Mouse (Mus musculus) right cerebral cortex, adult 18-20 months (tissue): ENCODE data around the gene Nfix.

ENCODE experiments used
- DNase-seq: peaks from one replicate; pipeline ENCODE4 v3.0.0; 2022; ENCODE audit warnings: mixed read lengths

Gene Nfix

DNA sequence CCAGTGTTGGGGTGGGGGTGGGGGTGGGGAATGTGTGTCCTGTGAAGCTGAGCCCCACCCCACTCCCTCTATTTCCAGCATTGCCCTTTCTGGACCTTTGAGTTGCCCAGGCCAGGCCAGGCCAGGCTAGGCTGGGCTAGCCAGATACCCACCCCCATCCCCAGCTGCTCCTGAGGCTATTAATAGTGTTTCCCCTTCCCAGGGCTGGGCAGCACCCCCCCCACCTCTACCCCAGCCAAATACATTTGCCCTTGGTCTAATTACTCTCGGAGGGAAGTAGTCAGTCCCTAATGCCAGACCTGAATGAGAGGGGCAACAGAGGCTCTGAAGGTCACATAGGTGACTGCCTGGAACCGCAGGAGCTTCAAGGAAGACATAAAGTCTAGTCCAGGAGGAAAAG lies 64.5 kb downstream of the Nfix start:
- no peak for DNase-seq

DNA sequence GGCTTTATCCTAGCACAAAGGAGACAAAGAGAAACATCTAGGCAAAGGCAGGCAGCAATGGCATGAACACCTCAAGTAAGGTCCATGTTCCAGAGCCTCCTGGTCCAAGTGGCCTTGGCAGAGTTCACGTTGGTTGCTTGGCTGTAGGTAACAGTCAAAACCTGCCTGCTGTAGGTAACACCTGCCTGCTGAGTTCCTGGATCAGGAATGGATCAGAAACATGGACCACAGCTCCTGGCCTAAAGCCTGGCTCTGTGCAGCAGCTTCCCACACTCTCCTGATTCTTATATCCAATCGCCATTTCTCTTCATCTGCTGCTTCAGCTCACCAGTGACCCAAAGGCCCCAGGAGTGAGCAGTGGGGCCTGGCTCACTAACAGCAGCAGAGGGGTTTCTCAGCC lies 65.5 kb downstream of the Nfix start:
- no peak for DNase-seq

DNA sequence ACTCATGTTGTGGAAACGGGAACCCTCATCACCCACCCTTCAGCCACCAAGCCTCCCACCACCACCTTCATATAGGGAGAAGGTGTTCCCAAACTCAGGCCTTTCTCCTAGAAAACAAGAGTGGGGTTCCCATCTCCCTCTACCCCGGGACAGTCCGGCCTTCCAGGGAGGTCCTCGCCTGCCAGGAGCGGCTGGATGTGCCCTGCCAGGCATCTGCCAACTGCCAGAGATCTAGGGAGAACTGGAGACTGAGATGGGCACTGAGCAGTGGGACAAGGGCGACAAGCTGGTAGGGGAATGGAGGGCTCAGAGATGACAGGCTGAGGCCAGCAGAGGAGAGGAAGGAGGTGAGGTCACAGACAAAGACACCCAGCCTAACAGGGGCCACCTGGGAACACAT lies 66.2 kb downstream of the Nfix start:
- no peak for DNase-seq

GRCm38 (mm10) chr8:84732996-84733395 lies 67.1 kb downstream of the Nfix start:
- no peak for DNase-seq

- DNase-seq = peak; percentile 66
Observed at GRCm38 (mm10) chr8:84732545-84732944, 67.6 kb downstream of the Nfix start.

DNA sequence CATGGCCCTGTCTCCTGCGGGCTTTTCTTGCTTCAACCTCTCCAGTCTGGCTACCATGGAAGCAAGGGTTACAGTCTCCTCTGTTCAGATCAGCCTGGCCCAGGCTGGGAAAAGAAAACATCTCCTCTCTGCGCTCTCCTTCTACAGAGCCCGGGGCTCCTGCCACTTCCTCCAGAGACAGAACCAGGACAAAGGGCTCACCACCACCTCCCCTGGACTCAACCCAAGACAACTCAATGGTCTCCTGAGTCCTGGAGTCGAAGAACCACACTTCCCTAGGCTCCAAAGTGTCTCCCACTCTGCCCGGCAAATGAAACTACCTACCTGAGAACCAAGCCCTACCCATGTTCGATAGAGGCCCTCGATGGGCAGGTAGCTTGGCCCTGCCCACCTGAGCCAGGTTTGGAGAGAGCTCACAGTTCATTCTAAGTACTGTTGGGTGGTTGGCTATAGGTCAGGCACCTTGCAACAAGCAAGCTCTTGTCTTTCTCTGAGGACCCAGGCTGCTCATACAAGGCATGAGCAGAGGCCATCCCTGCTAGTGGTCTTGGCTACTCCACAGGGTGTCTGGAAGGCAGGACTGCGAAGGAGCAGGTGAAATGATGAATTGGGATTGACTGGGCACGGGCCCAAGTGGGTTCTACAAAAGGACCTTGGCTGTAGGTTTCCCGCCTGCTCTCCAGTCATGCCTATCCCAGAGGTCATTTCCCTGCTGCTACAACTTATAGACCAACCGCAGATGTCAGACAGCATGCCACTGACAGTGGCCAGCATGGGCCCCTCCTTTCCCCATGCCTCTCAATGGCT lies 68.6 kb downstream of the Nfix start:
- DNase-seq = no peak

GRCm38 (mm10) chr8:84730541-84731370 lies 69.4 kb downstream of the Nfix start:
- no peak for DNase-seq

GRCm38 (mm10) chr8:84729921-84730362 lies 70.2 kb downstream of the Nfix start:
- no peak for DNase-seq

DNA sequence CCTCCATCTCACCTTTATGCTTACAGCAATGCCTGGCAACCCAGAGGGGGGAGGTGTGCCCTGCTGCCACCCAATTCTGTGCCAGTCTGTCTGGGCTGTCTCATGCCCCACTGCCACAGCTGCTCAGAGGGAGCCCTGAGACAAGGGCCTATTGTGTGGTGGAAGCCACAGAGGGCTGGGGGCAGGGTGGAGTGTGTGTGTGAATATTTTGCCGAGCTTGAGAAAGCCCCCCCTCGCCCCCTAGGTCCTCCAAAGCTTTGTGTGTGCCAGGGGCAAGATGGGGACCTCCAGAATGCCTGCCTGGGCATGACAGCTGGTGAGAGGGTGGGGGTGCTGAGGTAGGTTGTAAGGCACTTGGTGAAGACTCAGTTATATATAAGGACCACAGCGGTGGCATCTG lies 71.7 kb downstream of the Nfix start:
- DNase-seq = no peak

DNA sequence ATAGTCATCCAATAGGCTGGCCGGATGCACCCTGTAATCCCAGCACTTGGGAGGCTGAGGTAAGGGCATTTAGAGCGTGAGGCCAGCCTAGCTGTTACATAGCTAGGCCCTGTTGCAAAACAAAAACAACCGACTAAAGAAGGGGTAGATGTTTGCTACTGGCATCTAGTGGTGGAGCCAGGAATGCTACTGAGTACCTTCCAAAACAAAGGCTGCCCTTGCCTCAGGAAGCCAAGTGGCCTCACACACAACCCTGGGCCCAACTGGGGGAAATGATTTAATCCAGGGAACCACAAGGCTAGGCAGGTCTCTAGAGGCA lies 74.2 kb downstream of the Nfix start:
- no peak for DNase-seq

DNA sequence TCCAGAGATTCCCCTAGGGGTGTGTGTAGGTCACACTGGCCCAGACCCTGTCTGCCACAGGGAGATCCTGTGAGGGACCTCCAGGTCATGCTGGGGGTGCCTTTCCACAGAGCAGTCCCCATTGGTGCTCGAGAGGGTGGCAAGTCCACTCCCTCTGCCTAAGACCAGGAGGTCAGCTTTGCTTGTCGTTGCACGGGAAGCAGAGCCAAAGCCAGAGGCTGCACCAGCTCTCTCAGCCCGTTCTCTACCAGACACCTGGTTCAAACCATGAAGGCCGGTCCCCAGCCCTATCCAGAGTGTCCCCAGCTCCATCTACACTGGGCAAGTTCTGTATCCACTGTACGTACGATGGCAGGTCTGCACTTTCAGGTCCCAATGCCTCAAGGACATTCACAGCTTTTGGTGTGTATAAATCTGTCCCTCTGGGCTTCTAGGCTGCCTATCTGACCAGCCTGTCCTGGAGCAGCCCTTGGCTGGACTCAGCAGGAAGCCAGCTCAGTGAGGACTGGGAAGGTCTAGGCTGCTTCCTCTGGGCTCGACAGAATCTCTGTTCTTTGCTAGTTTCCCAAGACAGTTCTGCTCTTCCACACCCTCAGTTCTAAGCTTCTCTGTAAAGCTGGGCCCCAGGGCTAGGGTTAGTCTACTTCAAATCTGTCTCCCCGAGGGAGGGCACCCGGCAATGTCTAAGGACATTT lies 74.8 kb downstream of the Nfix start:
- DNase-seq = no peak

- DNase-seq = no peak
Observed at GRCm38 (mm10) chr8:84724683-84725082, 75.5 kb downstream of the Nfix start.

GRCm38 (mm10) chr8:84723571-84723900 lies 76.6 kb downstream of the Nfix start:
- no peak for DNase-seq

- peak; percentile 75 for DNase-seq
Observed at GRCm38 (mm10) chr8:84722850-84723570, 77.1 kb downstream of the Nfix start, which contains the start of gene G430095P16Rik. Gene G430095P16Rik (plus strand): TSS chr8:84723007.

GRCm38 (mm10) chr8:84722530-84722849 lies 77.7 kb downstream of the Nfix start:
- DNase-seq = no peak

GRCm38 (mm10) chr8:84718959-84719690 lies 81.0 kb downstream of the Nfix start:
- no peak for DNase-seq

- no peak for DNase-seq
Observed at GRCm38 (mm10) chr8:84718476-84718875, 81.7 kb downstream of the Nfix start.

GRCm38 (mm10) chr8:84716790-84717189 lies 83.4 kb downstream of the Nfix start:
- DNase-seq = no peak

- no peak for DNase-seq
Observed at GRCm38 (mm10) chr8:84715893-84716468, 84.2 kb downstream of the Nfix start.

GRCm38 (mm10) chr8:84714161-84714560 lies 86.0 kb downstream of the Nfix start:
- no peak for DNase-seq

GRCm38 (mm10) chr8:84713381-84713780 lies 86.8 kb downstream of the Nfix start:
- DNase-seq = no peak

DNA sequence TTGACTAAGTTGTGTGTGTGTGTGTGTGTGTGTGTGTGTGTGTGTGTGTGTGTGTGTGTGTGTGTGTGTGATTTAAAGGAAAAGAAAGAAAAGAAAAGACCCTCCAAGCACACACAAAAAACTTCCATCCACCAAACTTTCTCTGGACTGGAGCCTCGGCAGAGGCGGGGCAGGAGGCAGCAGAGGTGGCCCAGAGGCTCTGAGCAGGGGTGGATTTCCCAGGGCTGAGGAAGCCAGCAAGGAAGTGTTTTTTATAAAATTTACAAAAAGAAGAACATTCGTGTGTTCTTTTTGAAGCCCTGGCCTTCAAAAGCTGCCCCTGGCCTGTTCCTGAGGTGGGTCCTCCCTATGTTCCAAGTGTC lies 87.4 kb downstream of the Nfix start:
- no peak for DNase-seq
